18 mouse cellular contexts compared by ENCODE assay signal in the genomic region with DNA sequence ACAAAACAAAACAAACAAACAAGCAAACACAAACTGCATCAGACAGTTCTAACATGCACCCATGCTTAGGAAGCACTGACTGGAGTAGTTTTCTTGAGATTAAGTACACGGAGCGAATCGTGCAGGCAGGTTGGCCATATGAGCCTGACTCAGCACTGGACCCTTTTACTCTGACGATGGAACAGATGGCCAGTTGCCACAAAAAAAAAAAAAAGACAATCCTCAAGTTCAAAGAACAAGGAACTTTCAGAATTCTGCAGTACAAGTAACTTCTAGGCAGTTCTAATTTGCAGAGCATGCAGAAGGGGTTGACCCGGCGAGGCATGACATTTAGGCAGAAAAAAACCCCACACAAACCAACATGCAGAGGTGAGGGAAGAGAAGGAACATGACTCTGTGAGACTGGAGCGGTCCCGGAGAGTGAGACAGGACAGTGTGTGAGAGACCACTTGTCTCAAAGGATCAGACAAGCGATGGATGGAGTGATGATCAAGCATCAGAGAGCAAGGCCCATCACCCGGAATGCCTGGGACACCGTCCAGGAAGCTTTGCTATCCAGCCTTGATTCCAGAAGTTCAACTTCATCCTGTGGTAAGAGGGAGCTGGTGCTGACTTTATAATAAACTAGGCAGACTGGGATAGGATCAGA.
DNase-seq lines count a peak whose midpoint lies in the region; ATAC-seq and TF ChIP-seq lines count a peak whose summit lies in the region.
"Had no signal": no experiment of that assay in that cellular context is flagged by ENCODE, and none has a peak within 500 bp of the region (broad histone marks: within the 10 kb centered on the region; RNA-seq: fewer than 3 reads in every experiment).

No protein-coding gene starts in this region.

- no peaks in the 10 kb centered on the region for H3K9me3 ChIP-seq in lung, postnatal 0 days (ENCODE audit: low read length)
- H3K9me3 ChIP-seq in forebrain, embryonic 13.5 days (replicated peaks): no peaks in the 10 kb centered on the region
- H3K9me3 ChIP-seq: embryonic facial prominence, embryonic 10.5 days; midbrain, embryonic 13.5 days had no signal

- peak; percentile 26 for DNase-seq in lung, postnatal 0 days (ENCODE audit: low spot score)
- DNase-seq in lung, adult 18-20 months: no peak
- peak; percentile 49 for DNase-seq in kidney, adult 18-20 months
- peak; percentile 53 for DNase-seq in kidney, postnatal 14 days
- peak; percentile 4 for DNase-seq in lung, postnatal 36 days
- DNase-seq in spleen, postnatal 10 days (ENCODE audit: low spot score in 2 of 2): no peak
- DNase-seq: cerebellum, adult 11 months; cerebellum, postnatal 36 days; forebrain, postnatal 0 days; gastrocnemius, postnatal 10 days had no signal

- H3K27me3 ChIP-seq in lung, postnatal 0 days (replicated peaks; ENCODE audit: insufficient read depth, low read length): no peaks in the 10 kb centered on the region
- H3K27me3 ChIP-seq in forebrain, embryonic 13.5 days: no peaks in the 10 kb centered on the region
- H3K27me3 ChIP-seq: midbrain, embryonic 13.5 days had no signal

- H3K36me3 ChIP-seq in lung, postnatal 0 days (ENCODE audit: insufficient read depth, low read length): no peaks in the 10 kb centered on the region
- H3K36me3 ChIP-seq in forebrain, embryonic 13.5 days (ENCODE audit: poor library complexity, severe bottlenecking): no peaks in the 10 kb centered on the region
- H3K36me3 ChIP-seq: embryonic facial prominence, embryonic 10.5 days; midbrain, embryonic 13.5 days had no signal

- ATAC-seq in lung, postnatal 0 days: no peak
- no peak for ATAC-seq in forebrain, embryonic 13.5 days
- no peak for ATAC-seq in activated CD4-positive, CD25-positive, alpha-beta regulatory T cell, adult 4 months
- ATAC-seq: forebrain, postnatal 0 days; midbrain, embryonic 13.5 days had no signal

- H3K4me1 ChIP-seq in lung, postnatal 0 days (ENCODE audit: insufficient read depth, low read depth, low read length): peaks cover 15% of the 10 kb centered on the region; the same call in 1 of the 2 replicates
- H3K4me1 ChIP-seq in forebrain, embryonic 13.5 days: no peaks in the 10 kb centered on the region
- H3K4me1 ChIP-seq: midbrain, embryonic 13.5 days had no signal

- H3K27ac ChIP-seq in lung, postnatal 0 days (ENCODE audit: low read length): no peak overlapping the region
- no peak overlapping the region for H3K27ac ChIP-seq in forebrain, embryonic 13.5 days
- H3K27ac ChIP-seq: embryonic facial prominence, embryonic 10.5 days; hindbrain, postnatal 0 days; layer of hippocampus, adult 2 months; macrophage; midbrain, embryonic 13.5 days had no signal

- no peak for TF ChIP-seq EP300 in lung, postnatal 0 days (IDR thresholded peaks at IDR 0.05)

- 49% methylated on average over 11 of the region's 11 CpGs for WGBS in lung, postnatal 0 days
- WGBS in forebrain, embryonic 13.5 days: 89% methylated on average over 11 of the region's 11 CpGs

- H3K4me2 ChIP-seq in lung, postnatal 0 days (replicated peaks; ENCODE audit: low read depth, low read length): no peak overlapping the region
- H3K4me2 ChIP-seq in forebrain, embryonic 13.5 days: no peak overlapping the region
- H3K4me2 ChIP-seq: midbrain, embryonic 13.5 days had no signal

- no peak overlapping the region for H3K4me3 ChIP-seq in lung, postnatal 0 days (ENCODE audit: low read depth, low read length)
- H3K4me3 ChIP-seq in forebrain, embryonic 13.5 days: no peak overlapping the region
- H3K4me3 ChIP-seq: embryonic facial prominence, embryonic 10.5 days; erythroblast, embryonic 14.5 days; layer of hippocampus, adult 2 months; midbrain, embryonic 13.5 days had no signal

- H3K9ac ChIP-seq in lung, postnatal 0 days (replicated peaks; ENCODE audit: low read depth): no peak overlapping the region
- no peak overlapping the region for H3K9ac ChIP-seq in forebrain, embryonic 13.5 days
- H3K9ac ChIP-seq: forebrain, postnatal 0 days; midbrain, embryonic 13.5 days had no signal

- TF ChIP-seq CTCF in lung, postnatal 0 days (IDR thresholded peaks at IDR 0.05): no peak

Comparison
In these comparisons a context has a peak if more than half of its experiments do, and no peak if none do; other contexts are left out.
1. DNase-seq: peak in lung, postnatal 0 days (single experiment), kidney, adult 18-20 months (single experiment), kidney, postnatal 14 days (single experiment) and lung, postnatal 36 days (single experiment); none in lung, adult 18-20 months (0 of 2) and spleen, postnatal 10 days (0 of 2).